Mouse (Mus musculus) lung, adult 2 months (tissue): ENCODE measurements around the gene Usp24.

Experiments
- CTCF ChIP-seq: fragments of 200-500 bp; IDR thresholded peaks from 2 replicates; pipeline ENCODE4 v1.5.1; 2011; ENCODE audit warnings: mild to moderate bottlenecking, low read length, control low read depth; ENCODE audit not compliant: insufficient read depth
- POLR2A ChIP-seq: fragments of 200-500 bp; IDR thresholded peaks from 2 replicates; pipeline ENCODE4 v1.6.1; 2011; ENCODE audit warnings: low read depth, mild to moderate bottlenecking, control low read depth, low read length, borderline replicate concordance; ENCODE audit errors: extremely low read depth

DNA sequence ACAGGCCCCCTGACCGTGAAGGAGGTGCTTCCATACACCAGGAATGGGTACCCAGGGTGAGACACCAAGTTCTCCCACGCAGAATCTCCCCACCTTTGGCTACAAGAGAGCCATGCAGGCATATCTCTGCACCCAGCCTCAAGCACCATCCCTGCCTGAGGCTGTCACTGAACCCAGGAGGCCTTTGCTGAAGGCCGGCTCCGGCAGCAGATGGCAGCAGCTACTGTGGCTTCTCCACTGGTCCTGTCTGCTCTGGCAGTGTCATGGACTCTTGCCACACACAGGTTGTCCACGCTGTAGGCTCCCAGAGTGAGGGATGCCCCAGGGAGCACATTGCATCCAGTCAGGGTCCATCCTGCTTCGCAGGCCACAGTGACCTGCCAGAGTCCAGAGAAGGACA lies 127.2 kb downstream of the Usp24 start:
- TF ChIP-seq POLR2A, result no peak
- TF ChIP-seq CTCF, result no peak
